ENCODE assay signal across 14 mouse cellular contexts in the genomic region with DNA sequence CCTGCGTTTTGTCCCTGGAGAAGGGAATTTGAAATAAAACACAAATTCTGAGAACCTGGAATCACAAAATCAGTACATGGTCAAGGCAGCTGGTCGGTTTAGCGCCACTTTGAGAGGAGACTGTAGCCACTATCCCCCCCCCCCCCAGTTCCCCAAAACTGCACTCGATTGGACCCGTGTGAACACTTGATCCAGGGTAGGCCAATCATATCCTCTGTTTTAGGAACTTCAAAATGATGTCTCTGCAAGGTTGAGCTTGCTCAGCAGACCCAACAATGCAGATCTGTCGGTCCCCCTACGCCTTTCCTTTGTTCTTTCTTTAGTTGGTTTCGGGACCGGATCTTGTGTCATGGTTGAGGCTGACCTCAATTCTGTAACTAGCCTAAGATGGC. TPM values are rescaled to one million over a fixed set of nuclear protein-coding genes. Genes with fewer than 3 reads are reported as not detected.
DNase-seq lines count a peak whose midpoint lies in the region; ATAC-seq and TF ChIP-seq lines count a peak whose summit lies in the region.
"Had no signal": no experiment of that assay in that cellular context is flagged by ENCODE, and none has a peak within 500 bp of the region (broad histone marks: within the 10 kb centered on the region; RNA-seq: fewer than 3 reads in every experiment).

No protein-coding gene starts in this region.

- no peaks in the 10 kb centered on the region for H3K79me2 ChIP-seq in myocyte (ENCODE audit: control insufficient read depth, insufficient read depth)

- WGBS in hindbrain, embryonic 10.5 days: 82% methylated on average over 9 of the region's 9 CpGs
- WGBS in hindbrain, embryonic 14.5 days: 93% methylated on average over 9 of the region's 9 CpGs
- WGBS in intestine, embryonic 14.5 days: 68% methylated on average over 9 of the region's 9 CpGs

- TF ChIP-seq POLR2A in myocyte (IDR thresholded peaks at IDR 0.05; ENCODE audit: insufficient read length, low read depth): no peak

- H3K27me3 ChIP-seq in hindbrain, embryonic 10.5 days (ENCODE audit: insufficient read depth, poor library complexity, severe bottlenecking): no peaks in the 10 kb centered on the region
- H3K27me3 ChIP-seq in hindbrain, embryonic 14.5 days (ENCODE audit: control insufficient read depth, insufficient read depth, low read length): no peaks in the 10 kb centered on the region
- H3K27me3 ChIP-seq in intestine, embryonic 14.5 days (replicated peaks; ENCODE audit: control insufficient read depth, insufficient read depth, low read length): no peaks in the 10 kb centered on the region
- no peaks in the 10 kb centered on the region for H3K27me3 ChIP-seq in myocyte (ENCODE audit: control insufficient read depth, insufficient read depth, insufficient read length)
- H3K27me3 ChIP-seq: Patski had no signal

- H3K36me3 ChIP-seq in hindbrain, embryonic 10.5 days: no peaks in the 10 kb centered on the region
- no peaks in the 10 kb centered on the region for H3K36me3 ChIP-seq in hindbrain, embryonic 14.5 days (replicated peaks; ENCODE audit: control insufficient read depth, insufficient read depth)
- no peaks in the 10 kb centered on the region for H3K36me3 ChIP-seq in intestine, embryonic 14.5 days (ENCODE audit: control insufficient read depth, insufficient read depth, low read length)
- H3K36me3 ChIP-seq in myocyte (ENCODE audit: control insufficient read depth, insufficient read depth): no peaks in the 10 kb centered on the region

- ATAC-seq in hindbrain, embryonic 14.5 days (ENCODE audit: low FRiP score): no peak
- ATAC-seq in intestine, embryonic 14.5 days (replicated peaks; ENCODE audit: low FRiP score, low TSS enrichment, low read depth): no peak; the same call in 1 of the 2 replicates
- ATAC-seq: Patski had no signal

- DNase-seq in hindbrain, embryonic 10.5 days (ENCODE audit: low spot score): no peak
- no peak for DNase-seq in hindbrain, embryonic 14.5 days (ENCODE audit: low spot score)
- DNase-seq in R1 (ENCODE audit: low read depth, low spot score): peak; percentile 73
- DNase-seq in intestine, embryonic 14.5 days (ENCODE audit: low spot score): no peak
- DNase-seq in adrenal gland, adult (ENCODE audit: inconsistent age in 2 of 2, low spot score in 1 of 2): no peak
- DNase-seq in spleen, postnatal 14 days (ENCODE audit: low spot score in 2 of 2): no peak
- no peak for DNase-seq in testis, postnatal 14 days (ENCODE audit: low spot score)
- DNase-seq: adrenal gland, adult 8-10 months; cerebellum, postnatal 36 days; kidney, adult 18-20 months; layer of hippocampus, adult 9-11 months; thymus, postnatal 25 days had no signal

- H3K9ac ChIP-seq in hindbrain, embryonic 14.5 days: no peak overlapping the region
- H3K9ac ChIP-seq in intestine, embryonic 14.5 days (ENCODE audit: low read length): no peak overlapping the region

- H3K4me2 ChIP-seq in hindbrain, embryonic 14.5 days (replicated peaks): no peak overlapping the region
- no peak overlapping the region for H3K4me2 ChIP-seq in intestine, embryonic 14.5 days (ENCODE audit: low read length)
- peak overlapping the region; percentile 66 for H3K4me2 ChIP-seq in myocyte (ENCODE audit: low read depth)

- no peak overlapping the region for H3ac ChIP-seq in myocyte (ENCODE audit: control insufficient read depth, insufficient read length)

- H3K27ac ChIP-seq in hindbrain, embryonic 10.5 days: peak overlapping the region; percentile 50; the same call in 1 of the 2 replicates
- no peak overlapping the region for H3K27ac ChIP-seq in hindbrain, embryonic 14.5 days
- H3K27ac ChIP-seq in intestine, embryonic 14.5 days (ENCODE audit: low read depth): peak overlapping the region; percentile 90

- H3K4me1 ChIP-seq in hindbrain, embryonic 10.5 days (replicated peaks): peaks cover 19% of the 10 kb centered on the region
- H3K4me1 ChIP-seq in hindbrain, embryonic 14.5 days (replicated peaks; ENCODE audit: control insufficient read depth, insufficient read depth, low read length): no peaks in the 10 kb centered on the region
- H3K4me1 ChIP-seq in intestine, embryonic 14.5 days (replicated peaks; ENCODE audit: control insufficient read depth, insufficient read depth, low read length): peaks cover 43% of the 10 kb centered on the region

- H3K9me3 ChIP-seq in hindbrain, embryonic 10.5 days: peaks cover 5% of the 10 kb centered on the region; the same call in 1 of the 2 replicates
- no peaks in the 10 kb centered on the region for H3K9me3 ChIP-seq in hindbrain, embryonic 14.5 days (ENCODE audit: control insufficient read depth, low read length)
- H3K9me3 ChIP-seq in intestine, embryonic 14.5 days (ENCODE audit: control insufficient read depth, low read length): 0 out of 2 replicates have a peak, but pooled peaks cover 4% of the 10 kb centered on the region

- no peak overlapping the region for H3K4me3 ChIP-seq in hindbrain, embryonic 10.5 days
- H3K4me3 ChIP-seq in hindbrain, embryonic 14.5 days (replicated peaks; ENCODE audit: low read length): no peak overlapping the region
- H3K4me3 ChIP-seq in intestine, embryonic 14.5 days (ENCODE audit: low read depth, low read length): no peak overlapping the region
- no peak overlapping the region for H3K4me3 ChIP-seq in myocyte

TF ChIP-seq in myocyte, 11 proteins besides CTCF, POLR2A, EP300 and RAD21:
- TF ChIP-seq TCF3 (IDR thresholded peaks at IDR 0.05; ENCODE audit: insufficient read length, low read depth) (no peak), TCF12 (IDR thresholded peaks at IDR 0.05; ENCODE audit: insufficient read depth, poor library complexity, severe bottlenecking) (no peak), REST (IDR thresholded peaks at IDR 0.05; ENCODE audit: insufficient read depth, insufficient read length) (no peak), MYOD1 (IDR thresholded peaks at IDR 0.05; ENCODE audit: control insufficient read depth in 1 of 3, insufficient read length in 2 of 3, low read depth in 2 of 3) (no peak), CEBPB (IDR thresholded peaks at IDR 0.05; ENCODE audit: insufficient read depth, poor library complexity, severe bottlenecking) (no peak), MYOG (IDR thresholded peaks at IDR 0.05; ENCODE audit: control insufficient read depth in 1 of 3, insufficient read depth in 1 of 3, insufficient read length in 2 of 3, low read depth in 2 of 3) (no peak), E2F4 (IDR thresholded peaks at IDR 0.05; ENCODE audit: insufficient read depth) (no peak), POLR2AphosphoS2 (IDR thresholded peaks at IDR 0.05; ENCODE audit: insufficient read length, low read depth) (no peak), MAX (IDR thresholded peaks at IDR 0.05; ENCODE audit: low read depth) (no peak), SRF (IDR thresholded peaks at IDR 0.05; ENCODE audit: control insufficient read depth, insufficient read length, low read depth) (no peak), USF1 (IDR thresholded peaks at IDR 0.05; ENCODE audit: low read depth) (no peak)

RNA-seq across cellular contexts. Expression of a gene that starts 57.3 kb away (rescaled TPM):
- 0.33 and 0.98 TPM in 2 replicates for polyA plus RNA-seq in hindbrain, embryonic 10.5 days (2016; fragmentation: Nextera tagmentation; extraction: Ambion mirVana)
- polyA plus RNA-seq in hindbrain, embryonic 14.5 days (2014; fragmentation: Nextera tagmentation; extraction: Ambion mirVana): 0.51 and 1.1 TPM in 2 replicates
- 29.6 and 34.4 TPM in 2 replicates for polyA plus RNA-seq in intestine, embryonic 14.5 days (2014; fragmentation: Nextera tagmentation; extraction: Ambion mirVana)
- 2.3 TPM for polyA plus RNA-seq in myocyte (2012; fragmentation: generic; extraction: Trizol)
